ENCODE assay signal across 8 mouse cellular contexts in genomic region chr12:15813819-15814165, GRCm38 (mm10). TPM values are rescaled to one million over a fixed set of nuclear protein-coding genes. Genes with fewer than 3 reads are reported as not detected.
DNase-seq lines count a peak whose midpoint lies in the region; ATAC-seq and TF ChIP-seq lines count a peak whose summit lies in the region.

No protein-coding gene starts in this region.

- 14% methylated on average over 5 of the region's 5 CpGs for WGBS in heart, embryonic 11.5 days (ENCODE audit: insufficient replicate concordance)
- 20% methylated on average over 5 of the region's 5 CpGs for WGBS in liver, embryonic 12.5 days (ENCODE audit: insufficient replicate concordance)
- 54% methylated on average over 5 of the region's 5 CpGs for WGBS in thymus, adult 2 months

- no peak for DNase-seq in heart, adult 11 months
- DNase-seq in thymus, postnatal 25 days = peak; percentile 12
- no peak for DNase-seq in thymus, postnatal 0 days (ENCODE audit: low spot score)
- no peak for DNase-seq in left cerebral cortex, adult 18-20 months (ENCODE audit: low spot score in 2 of 2)
- DNase-seq in cerebellum, postnatal 14 days = no peak
- no peak for DNase-seq in thymus, adult 2 months

- H3K9ac ChIP-seq in heart, embryonic 11.5 days (ENCODE audit: low read depth, low read length) = peak overlapping the region; percentile 92
- no peak overlapping the region for H3K9ac ChIP-seq in liver, embryonic 12.5 days

- no peak for TF ChIP-seq POLR2A in thymus, adult 2 months (IDR thresholded peaks at IDR 0.05; ENCODE audit: control insufficient read depth, extremely low read depth, insufficient read depth, low read length, poor library complexity)

- H3K4me2 ChIP-seq in heart, embryonic 11.5 days = peak overlapping the region; percentile 58
- peak overlapping the region; percentile 85 for H3K4me2 ChIP-seq in liver, embryonic 12.5 days

- H3K9me3 ChIP-seq in heart, embryonic 11.5 days (replicated peaks; ENCODE audit: control insufficient read depth, low read length) = no peaks in the 10 kb centered on the region
- H3K9me3 ChIP-seq in liver, embryonic 12.5 days (replicated peaks) = no peaks in the 10 kb centered on the region

- H3K27ac ChIP-seq in heart, embryonic 11.5 days (ENCODE audit: low read depth, low read length) = peak overlapping the region; percentile 97
- no peak overlapping the region for H3K27ac ChIP-seq in liver, embryonic 12.5 days
- H3K27ac ChIP-seq in thymus, adult 2 months (ENCODE audit: control insufficient read depth, insufficient read depth, low read length) = no peak overlapping the region

- H3K4me3 ChIP-seq in heart, embryonic 11.5 days (ENCODE audit: low read depth, low read length) = peak overlapping the region; percentile 63
- peak overlapping the region; percentile 63 for H3K4me3 ChIP-seq in liver, embryonic 12.5 days
- H3K4me3 ChIP-seq in thymus, adult 2 months (ENCODE audit: control insufficient read depth, insufficient read depth, low read length) = no peak overlapping the region

- TF ChIP-seq CTCF in thymus, adult 2 months (IDR thresholded peaks at IDR 0.05; ENCODE audit: borderline replicate concordance, control insufficient read depth, extremely low read depth, insufficient read depth, low read length, poor library complexity) = no peak

- peaks cover 23% of the 10 kb centered on the region for H3K4me1 ChIP-seq in heart, embryonic 11.5 days (ENCODE audit: control insufficient read depth, insufficient read depth, low read length)
- peaks cover 13% of the 10 kb centered on the region; the same call in 1 of the 2 replicates for H3K4me1 ChIP-seq in liver, embryonic 12.5 days
- peaks cover 25% of the 10 kb centered on the region for H3K4me1 ChIP-seq in thymus, adult 2 months (replicated peaks; ENCODE audit: control insufficient read depth, insufficient read depth, low read length)

- no peak for ATAC-seq in heart, embryonic 11.5 days (replicated peaks; ENCODE audit: insufficient number of reproducible peaks, low FRiP score, low TSS enrichment)
- no peak for ATAC-seq in liver, embryonic 12.5 days

- no peaks in the 10 kb centered on the region for H3K36me3 ChIP-seq in heart, embryonic 11.5 days (ENCODE audit: control insufficient read depth, insufficient read depth, low read length)
- H3K36me3 ChIP-seq in liver, embryonic 12.5 days = no peaks in the 10 kb centered on the region
- no peaks in the 10 kb centered on the region for H3K36me3 ChIP-seq in thymus, adult 2 months (ENCODE audit: control insufficient read depth, insufficient read depth, low read length)

- H3K27me3 ChIP-seq in heart, embryonic 11.5 days (ENCODE audit: control insufficient read depth, insufficient read depth, low read length) = no peaks in the 10 kb centered on the region
- peaks cover 55% of the 10 kb centered on the region for H3K27me3 ChIP-seq in liver, embryonic 12.5 days (replicated peaks)
- no peaks in the 10 kb centered on the region for H3K27me3 ChIP-seq in thymus, adult 2 months (ENCODE audit: control insufficient read depth, insufficient read depth, low read length)

RNA-seq across cellular contexts. Expression of gene Trib2, which starts 2.9 kb away (rescaled TPM):
- 45.4 and 53.5 TPM in 2 replicates for polyA plus RNA-seq in heart, embryonic 11.5 days (2014; fragmentation: Nextera tagmentation; extraction: Ambion mirVana)
- polyA plus RNA-seq in thymus, postnatal 0 days (2015; fragmentation: Nextera tagmentation; extraction: Ambion mirVana) = 29.8 and 31.2 TPM in 2 replicates
- 5.0 and 5.2 TPM in 2 replicates for polyA plus RNA-seq in liver, embryonic 12.5 days (2016; fragmentation: Nextera tagmentation; extraction: Ambion mirVana)
- total RNA-seq in left cerebral cortex, adult 18-20 months (2021) = 10 to 100 TPM; 50.1 to 52.9 TPM
- 46.3 and 49.5 TPM in 2 replicates for polyA plus RNA-seq in thymus, adult 2 months (2012; rRNA removed)
